Mouse (Mus musculus) right cerebral cortex, adult 2 months (tissue): ENCODE data around the gene Dtnb.

ENCODE experiments used
- DNase-seq, 2 experiments: peaks; one replicate each; pipeline ENCODE4 v3.0.0; 2021 to 2022; ENCODE audit warnings: low spot score in 2 of 2

Dtnb gene

DNA sequence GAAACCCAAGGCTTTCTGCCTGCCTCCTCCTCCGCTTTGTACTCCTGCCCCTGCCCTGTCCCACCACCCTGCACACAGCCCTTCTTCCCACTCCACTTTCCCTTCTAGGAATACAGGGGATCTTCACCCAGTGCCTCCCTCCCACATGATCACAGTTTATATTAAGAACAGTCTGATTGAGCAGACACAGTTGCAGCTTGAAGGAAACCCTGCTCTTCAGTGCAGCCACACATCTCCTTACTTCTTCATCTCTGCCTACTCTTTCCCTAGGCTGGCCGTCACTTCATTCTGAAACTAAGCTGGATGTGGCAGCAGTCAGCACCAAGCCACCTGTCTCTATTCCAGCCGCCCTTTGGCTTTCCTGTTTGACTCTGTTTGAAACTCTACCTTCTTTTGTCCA lies 201.5 kb downstream of the Dtnb start:
- peak in 1 of 2 experiments; percentile 65 for DNase-seq

GRCm38 (mm10) chr12:3776015-3776414 lies 203.8 kb downstream of the Dtnb start:
- no peak for DNase-seq

GRCm38 (mm10) chr12:3777682-3778081 lies 205.5 kb downstream of the Dtnb start:
- no peak for DNase-seq

DNA sequence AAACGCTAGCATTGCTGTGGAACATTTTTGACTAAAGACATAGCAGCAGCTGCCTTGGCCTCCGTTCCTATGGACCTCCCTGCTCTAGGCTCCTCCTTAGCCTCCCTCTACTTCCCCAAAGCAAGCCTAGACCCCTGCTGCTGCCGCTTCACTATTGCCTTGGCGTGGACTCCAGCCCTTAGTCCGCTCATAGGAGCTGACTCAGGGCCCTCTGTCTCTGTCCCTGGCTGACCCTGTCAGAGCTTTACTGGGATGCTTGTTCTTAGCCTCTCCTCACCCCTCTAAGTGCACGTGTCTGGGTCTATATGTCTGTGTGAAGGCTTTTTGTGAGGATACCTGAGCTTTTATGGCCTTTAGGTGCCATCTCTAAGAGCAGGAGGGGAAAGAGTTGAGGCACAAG lies 206.1 kb downstream of the Dtnb start:
- no peak for DNase-seq

DNA sequence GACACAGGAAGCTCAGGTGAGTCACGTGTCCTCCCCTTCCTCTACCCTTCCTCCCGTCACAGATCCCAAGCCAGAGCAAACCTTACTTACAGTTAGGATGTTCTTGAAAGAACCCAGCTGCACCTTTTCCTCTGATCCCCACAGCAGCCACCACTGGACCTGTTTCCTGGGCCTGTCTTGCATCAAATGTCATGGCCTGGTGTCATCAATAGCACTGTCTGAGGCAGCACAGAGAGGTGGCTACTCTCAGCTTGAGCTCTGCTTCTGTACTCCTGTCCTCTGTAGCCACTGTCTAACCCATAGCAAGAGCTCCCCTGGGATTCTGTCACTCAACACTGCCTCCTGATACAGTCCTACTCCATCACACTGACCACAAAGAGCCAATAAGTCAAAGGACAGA lies 207.5 kb downstream of the Dtnb start:
- DNase-seq, result no peak

DNA sequence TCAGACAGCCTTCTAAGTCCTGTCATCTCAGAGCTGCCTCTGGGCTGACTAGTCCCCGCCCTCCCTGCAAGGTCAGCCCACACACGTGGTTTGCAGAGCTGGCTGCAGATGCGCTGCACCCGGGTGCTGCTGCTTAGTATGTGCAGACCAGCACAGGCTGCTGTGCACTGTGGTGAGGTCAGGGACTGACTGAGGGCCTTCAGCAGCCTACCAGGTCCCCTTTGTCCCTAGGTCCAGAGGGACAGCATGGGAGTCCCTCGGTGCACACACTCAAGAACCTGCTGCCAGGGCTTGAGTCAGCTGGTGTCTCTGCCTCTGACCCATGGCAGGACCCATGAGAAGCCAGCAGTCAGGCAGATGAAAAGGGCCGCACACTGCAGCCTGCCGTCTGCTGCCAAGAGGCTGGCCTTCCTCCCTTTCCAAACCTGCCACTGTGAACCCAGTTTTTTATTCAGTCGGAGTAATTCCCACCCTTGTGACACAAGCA lies 208.3 kb downstream of the Dtnb start:
- DNase-seq, result no peak

- DNase-seq, result no peak
These were observed 208.8 kb downstream of the Dtnb start for GRCm38 (mm10) chr12:3780931-3781471.

DNA sequence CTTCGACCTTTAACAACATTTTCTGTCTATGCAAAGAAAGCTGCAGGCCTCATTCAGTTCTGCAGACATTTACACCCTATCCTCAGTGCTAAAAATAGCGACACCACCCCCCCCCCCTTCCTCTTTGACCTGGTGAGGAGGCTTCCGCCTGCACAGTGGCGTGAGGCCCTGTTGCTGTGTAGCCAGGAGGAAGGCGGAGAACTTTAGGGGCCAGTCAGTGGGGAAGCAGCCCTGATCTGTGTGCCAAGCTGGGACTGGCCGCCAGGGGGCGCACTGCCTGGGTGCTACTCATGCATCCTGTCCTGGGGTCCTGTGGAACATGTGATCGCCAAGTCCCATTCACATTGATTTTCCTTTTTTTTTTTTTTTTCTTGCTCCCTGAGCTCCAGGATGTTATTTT lies 209.3 kb downstream of the Dtnb start:
- peak; percentile 79 to 81 for DNase-seq

- no peak for DNase-seq
These were observed 211.1 kb downstream of the Dtnb start for GRCm38 (mm10) chr12:3783196-3783825.

DNA sequence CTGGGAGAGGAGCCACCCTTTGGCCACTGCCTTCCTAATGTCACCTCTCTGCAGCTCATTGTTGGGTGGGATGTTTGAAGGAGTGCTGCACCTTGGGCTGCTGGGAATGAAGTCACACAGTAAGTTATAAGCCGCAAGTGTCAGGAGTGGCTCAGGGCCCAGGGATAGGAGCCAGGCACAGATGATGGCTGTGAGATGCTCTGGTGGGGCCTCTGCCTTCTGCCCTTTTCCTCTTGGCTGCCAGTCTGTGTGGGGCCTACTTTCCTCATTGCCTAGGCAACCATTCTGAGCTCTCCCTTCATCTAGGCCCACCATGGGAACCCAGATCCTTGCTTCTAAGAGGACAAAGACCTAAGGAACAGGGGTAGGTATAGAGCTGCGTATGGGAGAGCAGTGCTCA lies 212.1 kb downstream of the Dtnb start:
- no peak for DNase-seq

DNA sequence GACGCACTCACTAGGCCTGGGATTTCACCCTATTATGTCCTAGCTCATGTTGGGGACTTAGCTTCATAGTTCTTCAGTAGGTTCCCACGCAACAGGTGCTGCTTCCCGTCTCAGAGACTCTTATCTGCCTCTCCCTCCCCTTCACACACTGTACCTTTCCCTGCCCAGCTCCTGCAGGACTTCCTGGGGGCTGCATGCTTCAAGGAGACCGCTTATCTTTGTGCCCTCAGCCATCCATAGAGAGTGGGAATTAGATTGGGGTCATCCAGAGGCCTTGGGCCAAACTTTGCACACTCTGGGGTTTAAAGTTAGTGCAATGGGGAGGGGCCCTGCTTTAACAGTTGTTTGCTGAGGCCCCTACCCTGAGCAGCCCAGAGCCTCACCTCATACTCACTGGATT lies 212.5 kb downstream of the Dtnb start:
- DNase-seq, result no peak

DNA sequence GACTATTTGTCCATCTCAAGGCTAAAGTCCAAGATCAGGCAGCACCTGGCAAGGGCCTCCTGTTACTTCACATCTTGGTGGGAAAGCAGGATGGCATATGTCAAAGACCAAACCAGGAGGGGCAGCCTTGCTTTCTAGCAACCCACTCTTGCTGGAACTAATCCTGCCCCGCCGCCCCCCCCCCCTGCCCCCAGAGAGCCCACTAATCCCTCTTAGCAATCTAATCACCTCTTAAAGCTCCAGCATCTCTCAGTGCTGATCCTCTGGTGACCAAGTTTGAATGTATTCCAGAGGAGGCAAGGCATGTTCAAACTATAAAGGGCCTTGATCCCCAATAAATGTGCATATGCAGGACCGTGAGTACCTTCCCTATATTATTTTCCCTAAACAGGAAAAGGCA lies 214.9 kb downstream of the Dtnb start:
- DNase-seq, result no peak

GRCm38 (mm10) chr12:3787541-3787940 lies 215.4 kb downstream of the Dtnb start:
- DNase-seq, result no peak

DNA sequence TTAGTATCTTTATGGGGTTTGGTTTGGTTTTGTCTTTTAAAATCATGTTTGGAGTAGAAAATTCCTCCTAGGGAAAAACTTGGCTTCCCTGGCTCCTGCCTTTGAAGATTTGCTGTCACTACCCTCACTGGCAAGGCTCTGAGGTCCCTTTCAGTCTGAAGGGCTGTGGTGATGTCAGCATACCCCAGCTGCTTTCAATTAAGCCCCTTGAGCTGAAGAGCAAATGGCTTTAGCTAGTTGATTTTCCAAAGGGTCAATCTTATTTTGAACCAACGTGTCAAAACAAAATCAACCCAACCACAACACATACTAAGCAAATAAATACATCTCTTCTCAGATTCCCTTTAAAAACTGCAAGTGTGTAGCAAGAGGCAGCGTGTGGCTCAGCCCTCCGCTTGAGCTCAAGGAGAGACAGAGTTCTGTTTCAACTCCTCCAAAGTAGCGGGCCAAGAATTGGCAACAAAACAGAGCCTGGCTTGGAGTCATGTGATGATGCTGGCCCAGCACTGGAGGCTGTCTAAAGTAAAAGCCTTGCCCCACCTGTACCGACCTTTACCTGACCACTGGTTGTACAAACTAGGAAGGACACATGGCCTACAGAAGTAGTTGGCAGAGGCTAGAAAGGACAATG lies 216.4 kb downstream of the Dtnb start:
- no peak for DNase-seq

DNA sequence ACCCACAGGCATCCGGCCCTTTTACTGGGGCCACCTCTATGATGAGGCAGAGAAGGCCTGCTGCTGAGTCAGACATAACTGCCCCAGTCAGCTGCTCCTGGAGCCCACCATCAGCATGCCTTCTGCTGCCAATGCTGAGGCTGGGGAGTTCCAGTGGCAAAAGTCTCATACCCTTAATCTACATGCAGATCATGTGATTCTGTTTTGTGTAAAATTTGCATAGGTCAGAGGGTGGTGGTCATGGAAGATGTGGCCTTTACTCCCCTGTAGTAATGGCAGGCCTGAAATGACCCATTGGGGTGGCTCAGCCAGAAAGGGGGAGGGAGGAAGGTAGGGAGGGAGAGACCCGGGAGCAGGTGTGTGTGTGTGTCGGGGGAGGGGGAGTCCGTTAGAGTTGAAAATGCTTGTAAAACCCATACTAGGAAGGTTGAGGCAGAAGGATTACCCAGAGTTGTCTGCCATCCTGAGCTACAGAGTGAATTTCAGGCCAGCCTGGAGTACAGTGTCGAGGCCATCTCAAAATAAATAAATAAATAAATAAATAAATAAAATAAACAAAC lies 217.5 kb downstream of the Dtnb start:
- no peak for DNase-seq

DNA sequence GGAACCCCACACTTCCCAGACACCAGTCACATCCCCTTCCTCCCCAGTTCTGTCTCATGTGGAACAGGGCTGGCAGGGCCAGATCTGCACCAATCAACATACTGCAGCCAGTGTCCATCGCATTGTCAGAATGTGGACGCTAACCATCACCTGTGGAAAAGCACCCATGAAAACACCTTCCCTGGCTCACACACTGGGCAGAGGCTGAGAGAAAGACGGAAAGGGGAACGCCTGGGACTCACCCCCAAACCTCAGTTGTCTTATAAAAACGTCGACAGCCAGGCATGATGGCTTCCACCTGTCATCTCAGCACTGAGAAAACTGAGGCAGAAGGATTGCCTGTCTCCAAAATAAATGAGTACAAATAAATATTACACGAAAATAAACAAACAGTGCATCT lies 219.1 kb downstream of the Dtnb start:
- DNase-seq, result no peak

- peak; percentile 96 to 99 for DNase-seq
These were observed 219.6 kb downstream of the Dtnb start for GRCm38 (mm10) chr12:3791732-3792131.

DNA sequence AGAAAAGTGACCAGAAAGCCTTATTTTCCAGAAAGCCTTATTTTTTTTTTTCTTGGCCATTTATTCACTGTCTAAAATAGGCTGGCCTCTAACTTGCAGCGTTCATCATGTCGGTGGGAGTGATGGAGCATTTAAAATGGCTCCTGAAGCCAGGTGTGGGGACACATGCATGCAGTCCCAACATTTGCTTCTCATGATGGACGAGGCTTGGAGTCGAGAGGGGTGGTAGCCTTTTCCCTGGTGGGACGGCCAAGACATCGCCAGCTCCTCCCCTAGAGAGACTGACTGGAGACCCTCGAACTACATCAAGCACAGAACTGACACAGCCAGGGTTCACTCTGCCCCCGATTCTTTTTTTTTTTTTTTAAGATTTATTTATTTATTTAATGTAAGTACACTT lies 220.1 kb downstream of the Dtnb start:
- DNase-seq, result no peak

GRCm38 (mm10) chr12:3795569-3795968 lies 223.4 kb downstream of the Dtnb start:
- no peak for DNase-seq

DNA sequence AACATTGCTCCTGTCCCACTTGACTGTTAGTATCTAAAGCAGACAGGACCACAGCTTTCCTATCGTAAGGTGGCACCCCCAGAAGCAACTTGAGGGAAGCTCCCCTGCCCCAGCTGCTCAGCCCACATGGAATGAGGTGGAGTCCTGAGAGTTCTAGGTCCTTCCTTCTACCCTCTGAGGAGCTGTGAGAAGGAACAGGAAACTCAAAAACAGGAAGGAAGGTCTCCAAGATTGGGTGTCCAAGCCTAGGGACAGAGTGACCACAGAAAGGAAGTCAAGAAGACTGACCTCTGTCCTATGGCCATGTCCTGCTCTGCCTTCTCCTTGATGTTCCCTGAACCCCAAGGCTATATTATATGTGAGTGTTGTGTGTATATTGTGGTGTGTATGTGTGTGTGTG lies 227.4 kb downstream of the Dtnb start:
- no peak for DNase-seq

- DNase-seq, result no peak
These were observed 233.7 kb downstream of the Dtnb start, which contains the start of gene Dnmt3a for GRCm38 (mm10) chr12:3805852-3806251. TSS of gene Dnmt3a (plus strand) at chr12:3806007.

GRCm38 (mm10) chr12:3806271-3806684 lies 234.1 kb downstream of the Dtnb start:
- DNase-seq, result peak in 1 of 2 experiments; percentile 65
